Mouse (Mus musculus) midbrain, embryonic 16.5 days (tissue): Measurements from ENCODE around the gene Blmh. TPM values are rescaled to one million over a fixed set of nuclear protein-coding genes. Genes with fewer than 3 reads are reported as not detected.
A peak's percentile ranks its signal among the peaks of the same experiment; 100 is the strongest.

Experiments
- ATAC-seq: fragments of 200-750 bp; cut with Nextera tagmentation; 2 replicates; pipeline ENCODE4 v1.8.0; 2017; ENCODE audit warnings: moderate TSS enrichment
- H3K27ac ChIP-seq: fragments of 300-500 bp; sonication (generic); 2 replicates; pipeline ENCODE4 v1.5.1; 2014; ENCODE audit warnings: mild to moderate bottlenecking, low read length, mixed read lengths
- H3K27me3 ChIP-seq: fragments of 300-500 bp; sonication (generic); 2 replicates; pipeline ENCODE4 v1.6.1; 2014; ENCODE audit warnings: low read depth, low read length, mixed read lengths; ENCODE audit not compliant: control insufficient read depth, insufficient read depth
- H3K36me3 ChIP-seq: fragments of 300-500 bp; sonication (generic); 2 replicates; pipeline ENCODE4 v1.6.1; 2014; ENCODE audit warnings: mild to moderate bottlenecking, low read length, moderate library complexity, mixed read lengths; ENCODE audit not compliant: control insufficient read depth, insufficient read depth
- H3K4me1 ChIP-seq: fragments of 300-500 bp; sonication (generic); 2 replicates; pipeline ENCODE4 v1.6.1; 2014; ENCODE audit warnings: mild to moderate bottlenecking, low read length, mixed read lengths; ENCODE audit not compliant: control insufficient read depth, insufficient read depth
- H3K4me2 ChIP-seq: fragments of 300-500 bp; sonication (generic); 2 replicates; pipeline ENCODE4 v1.6.1; 2014; ENCODE audit warnings: mild to moderate bottlenecking, low read length, mixed read lengths
- H3K4me3 ChIP-seq: fragments of 300-500 bp; sonication (generic); 2 replicates; pipeline ENCODE4 v1.5.1; 2014; ENCODE audit warnings: low read depth, mild to moderate bottlenecking, low read length, moderate library complexity, mixed read lengths
- H3K9ac ChIP-seq: fragments of 300-500 bp; sonication (generic); 2 replicates; pipeline ENCODE4 v1.6.1; 2014; ENCODE audit warnings: low read depth, low read length, mixed read lengths
- H3K9me3 ChIP-seq: fragments of 300-500 bp; sonication (generic); replicated peaks from 2 replicates; pipeline ENCODE4 v1.6.1; 2014; ENCODE audit warnings: mild to moderate bottlenecking, low read length, mixed read lengths; ENCODE audit not compliant: control insufficient read depth, poor library complexity, severe bottlenecking
- WGBS: fragments of 180-500 bp; shearing (Covaris S2); extraction: QIAGEN DNeasy Blood & Tissue Kit; methylation state at CpG from one replicate; pipeline ENCODE4 v1.1.7; 2014; 5-methylcytosine and 5-hydroxymethylcytosine counted together
- polyA plus RNA-seq: library from polyadenylated mRNA; unstranded; fragments of >200 nt; fragmentation: Nextera tagmentation; extraction: Ambion mirVana; gene quantifications from 2 replicates; pipeline ENCODE4 v1.2.1, GENCODE M21; 2015

Blmh gene
- polyA plus RNA-seq, 1 experiment from 2014 or later, result 139 TPM

- ATAC-seq, result no peak
- Histone ChIP-seq H3K27me3 (no peaks in the 10 kb centered on the region), H3K36me3 (peaks cover 21% of the 10 kb centered on the region), H3K9ac (no peak overlapping the region), H3K9me3 (no peaks in the 10 kb centered on the region), H3K27ac (no peak overlapping the region), H3K4me3 (no peak overlapping the region), H3K4me1 (no peaks in the 10 kb centered on the region), H3K4me2 (no peak overlapping the region)
- 91% methylated on average over 5 of the region's 5 CpGs for WGBS
Observed at GRCm38 (mm10) chr11:76983641-76984040, 59.0 kb downstream of the Blmh start.

- Histone ChIP-seq H3K27me3 (no peaks in the 10 kb centered on the region), H3K36me3 (peaks cover 21% of the 10 kb centered on the region), H3K9me3 (no peaks in the 10 kb centered on the region), H3K4me1 (no peaks in the 10 kb centered on the region), H3K27ac (no peak overlapping the region), H3K4me3 (no peak overlapping the region), H3K9ac (no peak overlapping the region), H3K4me2 (no peak overlapping the region)
- no peak for ATAC-seq
Observed at GRCm38 (mm10) chr11:76984173-76984572, 59.6 kb downstream of the Blmh start.

GRCm38 (mm10) chr11:76990839-76991238 is 66.2 kb downstream of the Blmh start:
- 80% methylated on average over 5 of the region's 5 CpGs for WGBS
- Histone ChIP-seq H3K36me3 (peaks cover 16% of the 10 kb centered on the region), H3K27me3 (no peaks in the 10 kb centered on the region), H3K4me1 (no peaks in the 10 kb centered on the region), H3K4me2 (no peak overlapping the region), H3K4me3 (no peak overlapping the region), H3K9ac (no peak overlapping the region), H3K27ac (no peak overlapping the region), H3K9me3 (no peaks in the 10 kb centered on the region)
- no peak for ATAC-seq

GRCm38 (mm10) chr11:76992886-76993285 is 68.3 kb downstream of the Blmh start:
- Histone ChIP-seq H3K4me2 (no peak overlapping the region), H3K27me3 (peaks cover 12% of the 10 kb centered on the region), H3K4me1 (peaks cover 2% of the 10 kb centered on the region; the same call in 1 of the 2 replicates), H3K4me3 (no peak overlapping the region), H3K9me3 (no peaks in the 10 kb centered on the region), H3K9ac (no peak overlapping the region), H3K27ac (no peak overlapping the region), H3K36me3 (0 out of 2 replicates have a peak, but pooled peaks cover 4% of the 10 kb centered on the region)
- ATAC-seq, result no peak
- WGBS, result 31% methylated on average over 4 of the region's 4 CpGs

GRCm38 (mm10) chr11:76995966-76996672 is 71.5 kb downstream of the Blmh start:
- Histone ChIP-seq H3K27ac (no peak overlapping the region), H3K4me3 (no peak overlapping the region), H3K9ac (0 out of 2 replicates have a peak overlapping the region, but pooled peaks have one; percentile 10), H3K36me3 (no peaks in the 10 kb centered on the region), H3K9me3 (no peaks in the 10 kb centered on the region), H3K27me3 (peaks cover 39% of the 10 kb centered on the region), H3K4me2 (no peak overlapping the region), H3K4me1 (peaks cover 14% of the 10 kb centered on the region)
- WGBS, result 61% methylated on average over 20 of the region's 20 CpGs
- ATAC-seq, result no peak

- peak overlapping the region; percentile 75 for H3K4me2 ChIP-seq
- H3K27ac ChIP-seq, result no peak overlapping the region
- ATAC-seq, result peak; percentile 86
- no peaks in the 10 kb centered on the region for H3K36me3 ChIP-seq
- H3K4me1 ChIP-seq, result peaks cover 14% of the 10 kb centered on the region
- no peaks in the 10 kb centered on the region for H3K9me3 ChIP-seq
- H3K9ac ChIP-seq, result peak overlapping the region; percentile 40
- peaks cover 45% of the 10 kb centered on the region for H3K27me3 ChIP-seq
- H3K4me3 ChIP-seq, result peak overlapping the region; percentile 44
- WGBS, result under 1% methylated on average over 19 of the region's 21 CpGs
Observed at GRCm38 (mm10) chr11:76997305-76997704, 72.7 kb downstream of the Blmh start.

GRCm38 (mm10) chr11:76997916-76998704 is 73.5 kb downstream of the Blmh start, which contains the start of gene Slc6a4:
Gene Slc6a4, plus strand, starts transcription at chr11:76998603.
- no peaks in the 10 kb centered on the region for H3K36me3 ChIP-seq
- 1% methylated on average over 51 of the region's 52 CpGs for WGBS
- H3K27me3 ChIP-seq, result peaks cover 45% of the 10 kb centered on the region
- ATAC-seq, result 0 out of 2 replicates have a peak, but pooled peaks have one; percentile 28
- no peak within 1 kb of the TSS for H3K27ac ChIP-seq
- peak within 1 kb of the TSS; percentile 50 for H3K9ac ChIP-seq
- peak within 1 kb of the TSS; percentile 44 for H3K4me3 ChIP-seq
- no peaks in the 10 kb centered on the region for H3K9me3 ChIP-seq
- H3K4me1 ChIP-seq, result peaks cover 14% of the 10 kb centered on the region
- peak within 1 kb of the TSS; percentile 75 for H3K4me2 ChIP-seq

- H3K27ac ChIP-seq, result no peak overlapping the region
- peaks cover 45% of the 10 kb centered on the region for H3K27me3 ChIP-seq
- H3K4me2 ChIP-seq, result peak overlapping the region; percentile 75
- peak overlapping the region; percentile 50 for H3K9ac ChIP-seq
- WGBS, result 8% methylated on average over 24 of the region's 24 CpGs
- H3K36me3 ChIP-seq, result no peaks in the 10 kb centered on the region
- no peak for ATAC-seq
- H3K4me1 ChIP-seq, result peaks cover 14% of the 10 kb centered on the region
- no peaks in the 10 kb centered on the region for H3K9me3 ChIP-seq
- peak overlapping the region; percentile 44 for H3K4me3 ChIP-seq
Observed at GRCm38 (mm10) chr11:76998705-76999226, 74.2 kb downstream of the Blmh start.

GRCm38 (mm10) chr11:77000741-77001140 is 76.1 kb downstream of the Blmh start:
- no peak for ATAC-seq
- 63% methylated on average over 5 of the region's 5 CpGs for WGBS
- Histone ChIP-seq H3K27ac (no peak overlapping the region), H3K36me3 (no peaks in the 10 kb centered on the region), H3K9me3 (no peaks in the 10 kb centered on the region), H3K4me1 (peaks cover 14% of the 10 kb centered on the region), H3K4me3 (no peak overlapping the region), H3K9ac (no peak overlapping the region), H3K4me2 (no peak overlapping the region), H3K27me3 (peaks cover 45% of the 10 kb centered on the region)
